Mouse (Mus musculus): Measurements from ENCODE around the gene Nek6.

DNA sequence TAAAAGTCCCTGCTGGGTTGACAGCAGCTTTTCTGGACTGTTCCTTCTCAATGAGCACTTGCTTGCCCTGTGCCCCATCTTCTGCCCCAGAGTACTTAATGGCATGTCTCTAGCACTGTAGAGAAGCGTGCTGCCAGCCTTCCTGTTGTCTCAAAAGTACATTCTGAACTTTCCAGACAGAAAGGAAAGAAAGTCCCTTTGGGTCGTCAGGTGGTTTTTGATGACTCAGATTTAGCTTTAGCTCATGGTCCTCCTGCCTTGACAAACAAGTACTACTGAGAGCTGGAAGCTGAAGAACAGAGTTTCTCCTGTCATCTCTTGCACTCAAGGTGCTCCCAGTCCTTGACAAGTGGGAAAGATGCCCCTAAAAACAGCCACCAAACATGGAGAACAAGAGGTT is 98.7 kb downstream of the Nek6 start:
- TF ChIP-seq ETS1 (IDR thresholded peaks at IDR 0.05; ENCODE audit: low read depth, low read length) (no peak), CTCF (IDR thresholded peaks at IDR 0.05 in 2 of 3, conservative IDR thresholded peaks at IDR 0.05 in 1 of 3; ENCODE audit: control insufficient read depth in 1 of 3, insufficient read depth in 1 of 3, low read depth in 2 of 3, low read length in 3 of 3, poor library complexity in 1 of 3, severe bottlenecking in 1 of 3) (no peak), JUND (IDR thresholded peaks at IDR 0.05; ENCODE audit: low read depth, low read length) (no peak), USF1 (IDR thresholded peaks at IDR 0.05; ENCODE audit: low read depth, low read length) (no peak), CHD2 (IDR thresholded peaks at IDR 0.05; ENCODE audit: low read length) (no peak), MEF2A (IDR thresholded peaks at IDR 0.05; ENCODE audit: extremely low read depth, insufficient replicate concordance, low read depth, low read length, poor library complexity, severe bottlenecking) (no peak), POLR2A (IDR thresholded peaks at IDR 0.05; ENCODE audit: control insufficient read depth in 1 of 2, insufficient read depth in 1 of 2, low read depth in 1 of 2, low read length in 2 of 2, poor library complexity in 1 of 2) (no peak), NELFE (IDR thresholded peaks at IDR 0.05; ENCODE audit: low read depth, low read length) (no peak), RCOR1 (IDR thresholded peaks at IDR 0.05; ENCODE audit: low read depth, low read length) (no peak), TBP (IDR thresholded peaks at IDR 0.05; ENCODE audit: low read depth, low read length) (no peak), EP300 (IDR thresholded peaks at IDR 0.05; ENCODE audit: low read depth in 1 of 2, low read length in 2 of 2) (no peak), CHD1 (IDR thresholded peaks at IDR 0.05; ENCODE audit: low read depth, low read length) (no peak)

Measured in MEL (cell line).